Mouse (Mus musculus) thymus, adult 2 months (tissue): ENCODE data around the gene Cnn1. TPM values are rescaled to one million over a fixed set of nuclear protein-coding genes. Genes with fewer than 3 reads are reported as not detected.

Experiments
- DNase-seq: peaks from one replicate; pipeline ENCODE4 v3.0.0; 2021
- H3K27ac ChIP-seq: fragments of 200-500 bp; 2 replicates; pipeline ENCODE4 v1.5.1; 2012; ENCODE audit warnings: low read length, control low read depth; ENCODE audit not compliant: control insufficient read depth, insufficient read depth
- H3K27me3 ChIP-seq: fragments of 200-500 bp; 2 replicates; pipeline ENCODE4 v1.6.1; 2012; ENCODE audit warnings: mild to moderate bottlenecking, low read length, moderate library complexity, mixed read lengths; ENCODE audit not compliant: control insufficient read depth, insufficient read depth
- H3K36me3 ChIP-seq: fragments of 200-500 bp; 2 replicates; pipeline ENCODE4 v1.6.1; 2012; ENCODE audit warnings: mild to moderate bottlenecking, low read length, moderate library complexity; ENCODE audit not compliant: control insufficient read depth, insufficient read depth
- H3K4me1 ChIP-seq: fragments of 200-500 bp; replicated peaks from 2 replicates; pipeline ENCODE4 v1.6.1; 2012; ENCODE audit warnings: low read length; ENCODE audit not compliant: control insufficient read depth, insufficient read depth
- H3K4me3 ChIP-seq: fragments of 200-500 bp; 2 replicates; pipeline ENCODE4 v1.5.1; 2012; ENCODE audit warnings: mild to moderate bottlenecking, low read length, control low read depth, moderate library complexity; ENCODE audit not compliant: control insufficient read depth, insufficient read depth
- CTCF ChIP-seq: fragments of 200-500 bp; IDR thresholded peaks from 2 replicates; pipeline ENCODE4 v1.5.1; 2012; ENCODE audit warnings: mild to moderate bottlenecking, control low read depth, low read length, moderate library complexity, borderline replicate concordance; ENCODE audit not compliant: control insufficient read depth, poor library complexity, insufficient read depth; ENCODE audit errors: extremely low read depth
- POLR2A ChIP-seq: fragments of 200-500 bp; IDR thresholded peaks from 2 replicates; pipeline ENCODE4 v1.6.1; 2012; ENCODE audit warnings: mild to moderate bottlenecking, low read length, control low read depth, moderate library complexity; ENCODE audit not compliant: control insufficient read depth, poor library complexity, insufficient read depth; ENCODE audit errors: extremely low read depth
- WGBS: fragments of 180-500 bp; shearing (Covaris S2); methylation state at CpG from one replicate; pipeline ENCODE4 v1.1.7; 2018; 5-methylcytosine and 5-hydroxymethylcytosine counted together
- polyA plus RNA-seq: library from polyadenylated mRNA; depleted of rRNA; stranded (reverse); fragments of >200 nt; gene quantifications from 2 replicates; pipeline ENCODE4 v1.2.3, GENCODE M21; 2012

The Cnn1 gene
- polyA plus RNA-seq, 1 experiment: 5.0 TPM

- no peak for TF ChIP-seq POLR2A
- TF ChIP-seq CTCF: no peak
- Histone ChIP-seq H3K36me3 (no peaks in the 10 kb centered on the region), H3K27ac (no peak overlapping the region), H3K4me1 (peaks cover 5% of the 10 kb centered on the region), H3K27me3 (no peaks in the 10 kb centered on the region), H3K4me3 (no peak overlapping the region)
- WGBS: 93% methylated on average over 6 of the region's 6 CpGs
- no peak for DNase-seq
These were observed 13.0 kb upstream of the Cnn1 start for GRCm38 (mm10) chr9:22086012-22086411.

GRCm38 (mm10) chr9:22087034-22087618, 11.9 kb upstream of the Cnn1 start:
- no peak for TF ChIP-seq CTCF
- no peak for TF ChIP-seq POLR2A
- H3K27me3 ChIP-seq: no peaks in the 10 kb centered on the region
- WGBS: 89% methylated on average over 2 of the region's 2 CpGs
- no peak overlapping the region for H3K4me3 ChIP-seq
- H3K4me1 ChIP-seq: peaks cover 5% of the 10 kb centered on the region
- H3K27ac ChIP-seq: no peak overlapping the region
- H3K36me3 ChIP-seq: no peaks in the 10 kb centered on the region
- no peak for DNase-seq

DNA sequence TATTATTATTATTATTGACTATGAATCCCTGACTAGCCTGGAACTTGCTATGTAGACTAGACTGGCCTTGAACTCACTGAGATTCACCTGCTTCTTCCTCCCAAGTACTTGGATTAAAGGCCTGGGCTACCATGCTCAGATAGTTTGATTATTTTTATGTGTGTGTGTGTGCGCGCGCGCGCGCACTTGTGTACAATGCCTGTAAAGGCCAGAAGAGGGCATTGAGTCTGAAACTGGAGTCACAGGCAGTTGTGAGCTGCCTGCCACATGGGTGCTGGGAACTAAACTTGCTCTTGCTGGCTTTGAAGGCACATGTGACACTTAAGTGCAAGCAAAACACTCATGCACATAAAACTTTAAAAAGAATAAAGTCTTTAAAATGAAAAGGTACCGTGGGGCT, 9.7 kb upstream of the Cnn1 start:
- no peak for DNase-seq
- H3K27ac ChIP-seq: no peak overlapping the region
- H3K4me1 ChIP-seq: peaks cover 5% of the 10 kb centered on the region
- 98% methylated on average over 7 of the region's 7 CpGs for WGBS
- H3K36me3 ChIP-seq: no peaks in the 10 kb centered on the region
- no peak for TF ChIP-seq CTCF
- TF ChIP-seq POLR2A: no peak
- H3K4me3 ChIP-seq: no peak overlapping the region
- no peaks in the 10 kb centered on the region for H3K27me3 ChIP-seq

GRCm38 (mm10) chr9:22089986-22090385, 9.0 kb upstream of the Cnn1 start:
- Histone ChIP-seq H3K4me3 (no peak overlapping the region), H3K27me3 (no peaks in the 10 kb centered on the region), H3K27ac (no peak overlapping the region), H3K4me1 (peaks cover 5% of the 10 kb centered on the region), H3K36me3 (no peaks in the 10 kb centered on the region)
- no peak for DNase-seq
- TF ChIP-seq POLR2A (no peak), CTCF (no peak)
- WGBS: 91% methylated on average over 7 of the region's 7 CpGs

DNA sequence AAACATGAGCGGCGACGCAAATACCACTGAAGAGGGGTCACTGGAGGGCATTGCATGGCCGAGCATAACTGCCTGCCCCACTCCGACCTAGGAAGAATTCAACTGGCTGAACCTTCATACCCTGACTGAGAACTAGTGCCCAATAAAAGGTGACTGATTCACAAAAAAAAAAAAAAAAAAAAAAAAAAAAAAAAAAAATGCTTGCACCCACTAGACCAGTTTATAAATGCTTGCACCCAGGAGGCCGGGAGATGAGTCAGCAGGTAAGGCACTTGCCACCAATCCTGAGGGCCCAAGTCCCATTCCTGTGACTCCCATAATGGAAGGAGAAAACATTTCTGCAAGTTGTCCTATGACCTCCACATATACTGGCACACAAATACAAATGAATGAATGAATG, 6.3 kb upstream of the Cnn1 start:
- Histone ChIP-seq H3K36me3 (no peaks in the 10 kb centered on the region), H3K4me3 (no peak overlapping the region), H3K27ac (no peak overlapping the region), H3K4me1 (peaks cover 3% of the 10 kb centered on the region; the same call in 1 of the 2 replicates), H3K27me3 (no peaks in the 10 kb centered on the region)
- DNase-seq: no peak
- TF ChIP-seq POLR2A (no peak), CTCF (no peak)
- 89% methylated on average over 6 of the region's 6 CpGs for WGBS

DNA sequence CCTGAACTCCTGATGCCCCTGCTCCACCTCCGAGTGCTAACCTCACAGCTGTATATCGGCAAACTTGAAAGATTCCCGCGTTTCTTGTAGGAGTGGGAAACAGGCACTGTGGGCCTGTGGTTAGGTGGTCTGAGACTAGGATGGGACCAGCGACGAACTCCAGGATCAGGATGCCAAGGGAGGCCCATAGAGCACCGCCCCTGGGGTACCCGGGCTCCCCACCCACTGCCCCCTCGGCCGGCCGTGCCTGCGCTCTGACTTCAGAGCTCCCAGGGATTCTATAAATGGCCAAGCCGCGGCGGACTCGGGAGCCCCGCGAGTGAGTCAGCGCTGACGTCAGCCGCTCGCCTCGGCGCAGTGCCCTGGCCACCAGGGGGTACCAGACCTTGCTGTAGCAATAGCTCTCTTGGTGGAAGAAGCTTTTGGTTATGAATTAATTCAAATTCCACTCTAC, 3.1 kb upstream of the Cnn1 start:
- DNase-seq: peak; percentile 81
- WGBS: 1% methylated on average over 24 of the region's 24 CpGs
- Histone ChIP-seq H3K27ac (no peak overlapping the region), H3K36me3 (no peaks in the 10 kb centered on the region), H3K4me1 (peaks cover 3% of the 10 kb centered on the region; the same call in 1 of the 2 replicates), H3K4me3 (no peak overlapping the region), H3K27me3 (no peaks in the 10 kb centered on the region; the same call in 1 of the 2 replicates)
- TF ChIP-seq POLR2A (no peak), CTCF (peak; percentile 87; the same call in 1 of the 2 replicates)
